Mouse (Mus musculus): ENCODE results near the gene Rhobtb1. TPM values are rescaled to one million over a fixed set of nuclear protein-coding genes. Genes with fewer than 3 reads are reported as not detected.

Rhobtb1 gene
- polyA plus RNA-seq, 1 experiment from 2014 or later: 11.1 TPM

DNA sequence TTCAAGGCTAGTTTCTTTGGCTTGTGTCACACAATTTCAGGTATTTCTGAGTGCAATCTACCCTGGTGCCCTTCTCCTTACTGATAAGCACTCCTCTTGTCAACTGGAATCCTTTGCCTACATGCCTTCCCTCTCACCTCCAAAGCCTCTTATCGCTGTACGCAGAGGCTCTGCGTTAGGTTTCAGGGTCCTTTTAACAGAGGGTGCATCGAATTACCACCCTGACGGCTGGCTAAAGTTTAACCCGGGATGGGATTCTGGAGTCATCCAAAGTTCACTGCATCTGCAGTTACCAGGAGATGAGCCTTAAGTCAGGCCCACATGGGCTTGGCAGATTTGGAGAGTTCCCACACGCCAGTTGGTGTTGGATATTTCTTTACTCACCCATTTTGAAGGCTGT, 154.4 kb downstream of the Rhobtb1 start:
- peak overlapping the region; percentile 37 for H3K4me2 ChIP-seq
- peak overlapping the region; percentile 54 for H3K27ac ChIP-seq (replicated peaks)
- H3K36me3 ChIP-seq (replicated peaks): no peaks in the 10 kb centered on the region
- no peak overlapping the region for H3K9ac ChIP-seq
- no peaks in the 10 kb centered on the region for H3K27me3 ChIP-seq
- peaks cover 22% of the 10 kb centered on the region for H3K4me1 ChIP-seq (replicated peaks)
- H3K9me3 ChIP-seq (replicated peaks): no peaks in the 10 kb centered on the region
- peak; percentile 65 for ATAC-seq (ENCODE audit: insufficient read depth)
- 54% methylated on average over 7 of the region's 7 CpGs for WGBS (ENCODE audit: insufficient replicate concordance)
- H3K4me3 ChIP-seq (replicated peaks): no peak overlapping the region

DNA sequence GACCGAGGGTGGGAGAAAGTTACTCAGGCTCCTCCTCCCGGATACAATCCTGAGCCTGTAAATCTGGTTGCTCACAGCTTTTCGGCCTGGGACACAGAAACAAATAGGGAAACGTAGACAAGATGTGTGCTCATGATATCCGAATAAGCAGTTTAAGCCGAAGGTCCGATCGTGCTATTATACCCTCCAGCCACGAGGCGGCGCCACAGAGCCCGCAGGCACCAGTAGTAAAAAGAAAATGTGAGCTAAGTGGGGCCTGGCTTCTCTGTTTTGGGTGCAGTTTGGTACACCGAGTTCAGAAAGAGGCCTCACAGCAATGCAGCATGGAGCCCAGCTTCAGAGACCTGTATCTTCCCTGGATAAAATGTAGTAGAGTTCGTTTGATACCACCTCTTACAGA, 155.0 kb downstream of the Rhobtb1 start:
- ATAC-seq (ENCODE audit: insufficient read depth): peak; percentile 11; the same call in 1 of the 2 replicates
- H3K4me2 ChIP-seq: peak overlapping the region; percentile 37
- H3K4me1 ChIP-seq (replicated peaks): peaks cover 22% of the 10 kb centered on the region
- H3K27ac ChIP-seq (replicated peaks): peak overlapping the region; percentile 54
- no peak overlapping the region for H3K4me3 ChIP-seq (replicated peaks)
- H3K36me3 ChIP-seq (replicated peaks): no peaks in the 10 kb centered on the region
- no peak overlapping the region for H3K9ac ChIP-seq
- H3K9me3 ChIP-seq (replicated peaks): no peaks in the 10 kb centered on the region
- H3K27me3 ChIP-seq: no peaks in the 10 kb centered on the region
- 29% methylated on average over 14 of the region's 14 CpGs for WGBS (ENCODE audit: insufficient replicate concordance)

DNA sequence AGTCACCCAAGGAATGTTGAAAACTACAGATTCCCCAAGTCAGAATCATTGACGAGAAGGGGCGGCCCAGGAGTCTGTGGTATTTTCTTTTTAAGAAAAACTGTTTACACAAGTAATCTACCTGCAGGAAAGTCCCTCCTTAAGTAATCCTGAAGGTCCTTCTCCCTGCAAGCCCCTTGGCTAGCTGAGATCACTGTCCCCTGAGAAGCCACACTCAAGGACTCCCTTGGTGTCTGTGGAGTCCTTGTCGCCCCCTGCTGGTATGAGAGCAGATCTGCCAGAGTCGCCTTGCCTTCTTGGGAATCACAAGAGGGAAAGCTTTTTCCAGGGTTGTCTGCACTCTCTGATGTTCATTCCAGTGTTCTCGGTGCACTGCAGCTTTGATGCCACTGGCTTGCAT, 155.8 kb downstream of the Rhobtb1 start:
- no peak overlapping the region for H3K27ac ChIP-seq (replicated peaks)
- H3K4me3 ChIP-seq (replicated peaks): no peak overlapping the region
- no peak for ATAC-seq (ENCODE audit: insufficient read depth)
- peaks cover 22% of the 10 kb centered on the region for H3K4me1 ChIP-seq (replicated peaks)
- H3K27me3 ChIP-seq: no peaks in the 10 kb centered on the region
- no peaks in the 10 kb centered on the region for H3K36me3 ChIP-seq (replicated peaks)
- H3K4me2 ChIP-seq: no peak overlapping the region
- WGBS (ENCODE audit: insufficient replicate concordance): 33% methylated on average over 5 of the region's 5 CpGs
- H3K9me3 ChIP-seq (replicated peaks): no peaks in the 10 kb centered on the region
- H3K9ac ChIP-seq: no peak overlapping the region

DNA sequence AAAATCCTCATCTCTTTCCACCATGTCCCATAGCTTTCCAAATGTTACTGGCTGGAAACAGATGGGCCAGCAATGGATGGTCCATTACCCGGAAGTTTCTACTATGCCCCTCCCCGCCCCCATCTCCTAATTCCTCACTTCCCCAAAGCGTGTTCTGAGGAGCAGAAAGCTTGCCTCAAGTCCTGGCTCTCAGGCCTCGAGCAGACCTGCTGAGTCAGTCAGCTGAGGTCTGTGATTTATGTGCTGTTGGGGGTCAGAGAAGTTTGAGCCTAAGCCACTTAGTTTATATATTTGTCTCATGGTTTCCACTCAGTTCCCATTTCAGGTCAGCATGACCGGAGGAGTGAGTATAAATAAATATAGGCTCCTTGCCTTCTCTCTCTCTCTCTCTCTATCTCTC, 157.9 kb downstream of the Rhobtb1 start:
- peaks cover 22% of the 10 kb centered on the region for H3K4me1 ChIP-seq (replicated peaks)
- H3K27ac ChIP-seq (replicated peaks): no peak overlapping the region

DNA sequence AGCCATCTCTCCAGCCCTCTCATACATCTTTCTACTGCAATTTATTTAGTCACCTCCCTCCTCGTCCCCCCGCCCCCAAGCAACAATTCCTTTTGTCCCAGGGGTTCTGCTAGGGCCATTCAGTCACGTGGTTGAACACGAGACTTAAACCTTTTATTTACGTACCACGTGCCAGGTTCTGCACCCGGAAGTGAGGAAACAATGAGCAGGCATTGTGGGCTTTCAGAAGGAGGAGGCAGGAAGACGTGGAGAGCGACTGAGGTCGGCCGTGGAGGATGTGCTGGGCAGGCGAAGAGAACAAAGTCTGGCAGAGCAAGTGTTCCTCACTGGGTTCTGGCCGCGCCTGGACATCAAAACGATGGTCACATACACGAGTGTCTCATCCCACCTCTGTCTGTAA, 160.6 kb downstream of the Rhobtb1 start:
- no peaks in the 10 kb centered on the region for H3K9me3 ChIP-seq (replicated peaks)
- no peak overlapping the region for H3K4me2 ChIP-seq
- H3K9ac ChIP-seq: no peak overlapping the region
- no peak overlapping the region for H3K27ac ChIP-seq (replicated peaks)
- peaks cover 2% of the 10 kb centered on the region; the same call in 1 of the 2 replicates for H3K4me1 ChIP-seq (replicated peaks)
- WGBS (ENCODE audit: insufficient replicate concordance): 53% methylated on average over 16 of the region's 16 CpGs
- no peak overlapping the region for H3K4me3 ChIP-seq (replicated peaks)
- no peak for ATAC-seq (ENCODE audit: insufficient read depth)
- no peaks in the 10 kb centered on the region for H3K36me3 ChIP-seq (replicated peaks)
- H3K27me3 ChIP-seq: no peaks in the 10 kb centered on the region

More for the DNA sequence above, 157.9 kb downstream of the Rhobtb1 start:
- H3K27me3 ChIP-seq: no peaks in the 10 kb centered on the region
- no peak overlapping the region for H3K9ac ChIP-seq
- no peak overlapping the region for H3K4me2 ChIP-seq
- no peak overlapping the region for H3K4me3 ChIP-seq (replicated peaks)
- H3K9me3 ChIP-seq (replicated peaks): no peaks in the 10 kb centered on the region
- WGBS (ENCODE audit: insufficient replicate concordance): 20% methylated on average over 5 of the region's 5 CpGs
- ATAC-seq (ENCODE audit: insufficient read depth): no peak
- H3K36me3 ChIP-seq (replicated peaks): no peaks in the 10 kb centered on the region

DNA sequence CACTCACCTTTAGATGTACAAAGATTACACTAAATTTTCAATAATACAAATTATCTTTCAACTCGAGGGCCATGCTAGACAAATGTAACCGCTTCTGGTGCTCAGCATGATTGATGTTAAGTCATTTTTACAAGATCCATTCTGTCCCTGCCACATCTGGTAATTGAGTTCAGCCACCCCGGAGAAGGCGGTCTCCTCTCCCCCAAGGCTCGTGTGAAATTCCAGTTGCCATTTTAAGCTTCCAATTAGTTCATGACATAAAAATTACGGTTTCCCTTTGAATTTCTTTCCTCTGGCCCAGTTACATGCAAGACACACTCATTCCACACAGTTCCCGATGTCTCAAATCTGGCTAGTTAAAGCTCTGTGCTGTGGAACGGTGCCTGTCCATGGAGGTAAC, 162.7 kb downstream of the Rhobtb1 start:
- Histone ChIP-seq H3K36me3 (replicated peaks) (no peaks in the 10 kb centered on the region), H3K4me1 (replicated peaks) (no peaks in the 10 kb centered on the region), H3K9me3 (replicated peaks) (no peaks in the 10 kb centered on the region), H3K27ac (replicated peaks) (no peak overlapping the region), H3K4me2 (no peak overlapping the region), H3K4me3 (replicated peaks) (no peak overlapping the region), H3K9ac (no peak overlapping the region), H3K27me3 (no peaks in the 10 kb centered on the region)
- no peak for ATAC-seq (ENCODE audit: insufficient read depth)
- WGBS (ENCODE audit: insufficient replicate concordance): 65% methylated on average over 8 of the region's 8 CpGs

DNA sequence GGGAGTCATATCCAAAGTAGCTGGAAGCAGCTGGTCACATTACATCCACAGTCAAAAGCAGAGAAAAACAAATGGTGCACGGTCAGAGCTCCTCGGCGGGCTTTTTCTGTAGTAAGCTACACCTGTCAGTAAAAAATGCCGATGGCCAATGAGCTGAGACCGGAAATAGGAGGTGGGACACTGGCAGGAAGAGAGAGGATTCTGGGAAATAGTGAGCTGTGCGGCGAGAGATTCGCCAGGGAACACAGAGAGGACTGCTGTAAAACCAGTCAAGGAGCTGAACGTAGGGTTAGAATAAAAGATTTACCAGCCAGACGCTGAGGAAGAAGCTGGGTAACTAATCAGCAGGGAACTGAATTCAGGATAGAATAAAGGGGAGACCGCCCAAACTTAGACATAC, 167.3 kb downstream of the Rhobtb1 start:
- Histone ChIP-seq H3K4me1 (replicated peaks) (no peaks in the 10 kb centered on the region), H3K27me3 (no peaks in the 10 kb centered on the region), H3K4me3 (replicated peaks) (no peak overlapping the region), H3K9me3 (replicated peaks) (no peaks in the 10 kb centered on the region), H3K9ac (no peak overlapping the region), H3K4me2 (no peak overlapping the region), H3K27ac (replicated peaks) (no peak overlapping the region), H3K36me3 (replicated peaks) (no peaks in the 10 kb centered on the region)
- 78% methylated on average over 11 of the region's 11 CpGs for WGBS (ENCODE audit: insufficient replicate concordance)
- no peak for ATAC-seq (ENCODE audit: insufficient read depth)

DNA sequence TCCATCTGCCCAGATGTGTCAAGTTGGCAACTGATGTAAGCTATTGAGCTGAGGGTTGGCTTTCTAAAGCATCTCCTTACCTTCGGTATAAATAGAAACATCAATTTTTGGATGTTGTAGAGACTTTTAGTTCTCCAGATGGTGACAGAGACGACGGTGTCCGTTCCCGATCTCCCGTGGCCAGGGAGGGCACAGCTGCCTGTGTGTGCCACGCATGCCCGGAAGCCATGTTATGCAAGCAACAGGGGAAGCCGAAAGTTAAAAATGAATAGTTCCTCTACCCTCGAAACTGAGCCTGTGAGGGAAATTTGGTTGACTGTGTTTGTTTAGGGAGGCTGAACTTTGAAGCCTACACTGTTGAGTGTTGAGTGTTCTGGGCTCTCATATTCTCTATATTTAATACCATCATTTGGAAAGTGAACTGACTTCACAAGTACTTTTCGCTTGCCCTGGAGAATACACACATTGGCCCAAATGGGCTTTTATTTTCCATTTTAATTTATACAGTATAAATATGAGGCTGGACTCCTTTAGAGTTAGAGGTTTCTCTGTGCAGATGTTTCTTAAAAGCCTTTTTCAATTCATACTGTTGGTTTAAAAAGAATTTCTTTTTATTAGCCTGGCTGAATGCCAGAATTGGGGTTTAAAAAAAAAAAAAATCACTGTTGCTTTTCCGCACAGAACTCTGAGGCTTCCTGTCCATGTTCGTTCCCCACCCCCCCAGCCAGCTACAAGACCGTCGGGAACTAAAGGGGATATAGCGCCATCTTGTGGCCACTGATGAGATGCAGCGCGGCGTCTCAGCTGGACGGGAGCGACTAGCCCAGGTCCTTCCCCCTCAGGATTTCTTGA, 169.7 kb downstream of the Rhobtb1 start:
- H3K27me3 ChIP-seq: no peaks in the 10 kb centered on the region
- H3K9me3 ChIP-seq (replicated peaks): no peaks in the 10 kb centered on the region
- H3K27ac ChIP-seq (replicated peaks): no peak overlapping the region
- H3K4me2 ChIP-seq: peak overlapping the region; percentile 43
- no peaks in the 10 kb centered on the region for H3K36me3 ChIP-seq (replicated peaks)
- peak overlapping the region; percentile 23 for H3K4me3 ChIP-seq (replicated peaks)
- 36% methylated on average over 21 of the region's 21 CpGs for WGBS (ENCODE audit: insufficient replicate concordance)
- no peaks in the 10 kb centered on the region for H3K4me1 ChIP-seq (replicated peaks)
- ATAC-seq (ENCODE audit: insufficient read depth): peak; percentile 67
- H3K9ac ChIP-seq: no peak overlapping the region

DNA sequence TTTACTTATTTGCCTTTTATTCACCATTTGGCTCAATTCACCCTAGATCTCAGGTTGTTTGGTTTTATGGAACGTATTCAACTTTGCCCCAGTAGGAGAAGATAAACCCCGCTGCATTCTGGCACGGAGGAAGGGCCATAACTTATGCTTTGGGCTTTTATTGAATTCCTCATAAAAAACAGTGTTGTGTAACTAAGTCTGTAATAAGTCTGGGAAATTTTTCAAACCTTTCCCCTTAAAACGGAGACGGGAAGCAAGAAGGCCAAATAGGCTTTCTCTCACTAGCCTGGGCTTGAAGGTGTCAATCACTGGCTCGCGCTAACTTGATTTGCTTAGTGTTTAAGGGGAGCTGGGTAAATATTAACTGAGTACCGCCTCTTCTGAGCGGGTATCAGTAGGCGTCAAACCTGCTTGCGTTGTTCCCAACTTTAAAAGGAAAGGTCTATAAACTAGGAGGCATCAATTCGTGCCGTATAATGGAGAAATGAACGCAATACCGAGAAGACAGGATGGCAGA, 170.3 kb downstream of the Rhobtb1 start:
- H3K9me3 ChIP-seq (replicated peaks): no peaks in the 10 kb centered on the region
- peak overlapping the region; percentile 43 for H3K4me2 ChIP-seq
- WGBS (ENCODE audit: insufficient replicate concordance): 42% methylated on average over 15 of the region's 15 CpGs
- peak; percentile 52; the same call in 1 of the 2 replicates for ATAC-seq (ENCODE audit: insufficient read depth)
- H3K9ac ChIP-seq: no peak overlapping the region
- no peaks in the 10 kb centered on the region for H3K27me3 ChIP-seq
- no peaks in the 10 kb centered on the region for H3K36me3 ChIP-seq (replicated peaks)
- no peaks in the 10 kb centered on the region for H3K4me1 ChIP-seq (replicated peaks)
- H3K4me3 ChIP-seq (replicated peaks): peak overlapping the region; percentile 23
- H3K27ac ChIP-seq (replicated peaks): no peak overlapping the region

DNA sequence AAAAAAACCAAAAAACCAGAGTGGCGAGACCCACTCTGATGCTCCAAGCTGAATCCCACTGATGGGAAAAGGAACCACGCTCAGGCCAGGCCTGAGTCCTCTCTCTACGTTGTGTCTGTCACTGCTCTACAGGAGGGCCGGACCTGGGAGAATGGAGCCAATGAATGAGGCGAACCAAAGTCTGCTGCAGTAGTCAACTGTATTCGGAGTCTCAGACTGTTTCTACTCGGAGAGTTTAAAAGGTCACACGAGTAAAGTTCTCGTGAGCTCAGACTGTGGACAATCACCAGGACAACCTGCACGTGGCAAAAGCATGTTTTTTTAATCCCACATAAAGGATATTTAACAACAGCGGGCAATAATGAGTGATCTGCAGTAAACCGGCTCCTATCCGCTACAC, 172.8 kb downstream of the Rhobtb1 start:
- no peak for ATAC-seq (ENCODE audit: insufficient read depth)
- WGBS (ENCODE audit: insufficient replicate concordance): 80% methylated on average over 13 of the region's 13 CpGs
- Histone ChIP-seq H3K4me2 (no peak overlapping the region), H3K4me1 (replicated peaks) (peaks cover 6% of the 10 kb centered on the region), H3K9me3 (replicated peaks) (no peaks in the 10 kb centered on the region), H3K4me3 (replicated peaks) (no peak overlapping the region), H3K27me3 (no peaks in the 10 kb centered on the region), H3K27ac (replicated peaks) (no peak overlapping the region), H3K36me3 (replicated peaks) (no peaks in the 10 kb centered on the region), H3K9ac (no peak overlapping the region)

DNA sequence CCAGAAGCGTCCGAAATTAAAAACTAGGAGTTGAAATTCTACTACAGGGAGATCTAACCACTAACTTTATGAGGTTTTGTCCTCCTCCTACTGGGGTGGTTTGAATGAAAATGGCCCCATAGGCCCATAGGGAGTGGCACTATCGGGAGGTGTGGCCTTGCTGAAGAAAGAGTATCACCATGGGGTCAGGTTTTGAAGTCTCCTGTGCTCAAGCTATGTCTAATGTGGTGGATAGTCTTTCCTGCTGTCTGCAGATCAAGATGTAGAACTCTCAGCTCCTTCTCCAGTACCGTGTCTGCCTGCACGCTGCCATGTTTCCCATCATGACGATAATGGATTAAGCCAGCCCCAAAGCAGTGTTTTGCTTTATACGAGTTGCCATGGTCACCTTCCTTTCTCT, 173.6 kb downstream of the Rhobtb1 start:
- H3K9me3 ChIP-seq (replicated peaks): no peaks in the 10 kb centered on the region
- no peak overlapping the region for H3K27ac ChIP-seq (replicated peaks)
- H3K4me3 ChIP-seq (replicated peaks): no peak overlapping the region
- H3K4me1 ChIP-seq (replicated peaks): peaks cover 12% of the 10 kb centered on the region
- H3K27me3 ChIP-seq: no peaks in the 10 kb centered on the region
- H3K36me3 ChIP-seq (replicated peaks): no peaks in the 10 kb centered on the region
- WGBS (ENCODE audit: insufficient replicate concordance): 75% methylated on average over 7 of the region's 7 CpGs
- ATAC-seq (ENCODE audit: insufficient read depth): no peak
- no peak overlapping the region for H3K4me2 ChIP-seq
- H3K9ac ChIP-seq: no peak overlapping the region
